Mouse (Mus musculus): Measurements from ENCODE around the gene Tbrg4. TPM values are rescaled to one million over a fixed set of nuclear protein-coding genes. Genes with fewer than 3 reads are reported as not detected.

The Tbrg4 gene
- polyA plus RNA-seq (2012; fragmentation: generic; extraction: Trizol) = 10 to 100 TPM; 31.3 to 81.0 TPM

GRCm38 (mm10) chr11:6625478-6626387 lies at the start of gene Tbrg4:
Tbrg4 (minus strand) TSS chr11:6626067.

GRCm38 (mm10) chr11:6658271-6658670 lies 32.4 kb upstream of the Tbrg4 start, which contains the start of gene Ramp3:
Ramp3 (plus strand) TSS chr11:6658521.

GRCm38 (mm10) chr11:6638537-6638936 lies 12.7 kb upstream of the Tbrg4 start, which contains the start of gene Wap:
Wap (minus strand) TSS chr11:6638637.

GRCm38 (mm10) chr11:6605491-6606399 lies 20.1 kb downstream of the Tbrg4 start, which contains the start of gene Nacad:
Nacad (minus strand) TSS chr11:6606053.

Other genes with a start within 250 kb of the Tbrg4 start
- 10 to 100 TPM; 28.2 to 40.9 TPM for gene Zmiz2, start 237.0 kb downstream of the Tbrg4 start, polyA plus RNA-seq (2012; fragmentation: generic; extraction: Trizol)
- gene Ppia, start 210.6 kb downstream of the Tbrg4 start, polyA plus RNA-seq (2012; fragmentation: generic; extraction: Trizol) = 1,000 to 10,000 TPM; 4,568 to 4,925 TPM
- 100 to 1,000 TPM; 239 to 552 TPM for gene H2afv, start 181.6 kb downstream of the Tbrg4 start, polyA plus RNA-seq (2012; fragmentation: generic; extraction: Trizol)
- gene Purb, start 150.2 kb downstream of the Tbrg4 start, polyA plus RNA-seq (2012; fragmentation: generic; extraction: Trizol) = 1 to 10 TPM; 2.7 to 9.9 TPM
- gene Myo1g, start 105.1 kb downstream of the Tbrg4 start, polyA plus RNA-seq (2012; fragmentation: generic; extraction: Trizol) = under 1 TPM; 0.01 to 0.13 TPM
- 10 to 100 TPM; 53.3 to 61.3 TPM for gene Ccm2, start 79.2 kb downstream of the Tbrg4 start, polyA plus RNA-seq (2012; fragmentation: generic; extraction: Trizol)
- 1 to 10 TPM in 1 of 2 experiments, under 1 TPM in 1; 0.43 to 2.4 TPM for gene Nacad, start 20.0 kb downstream of the Tbrg4 start, polyA plus RNA-seq (2012; fragmentation: generic; extraction: Trizol)
- gene Wap, start 12.6 kb upstream of the Tbrg4 start, polyA plus RNA-seq (2012; fragmentation: generic; extraction: Trizol) = not detected
- 10 to 100 TPM in 1 of 2 experiments, 1 to 10 TPM in 1; 2.6 to 29.5 TPM for gene Ramp3, start 32.5 kb upstream of the Tbrg4 start, polyA plus RNA-seq (2012; fragmentation: generic; extraction: Trizol)
- gene Gm11983, start 211.6 kb upstream of the Tbrg4 start, polyA plus RNA-seq (2012; fragmentation: generic; extraction: Trizol) = not detected